Mouse (Mus musculus): ENCODE measurements around the gene Ugt1a5. TPM values are rescaled to one million over a fixed set of nuclear protein-coding genes. Genes with fewer than 3 reads are reported as not detected.

The Ugt1a5 gene
- polyA plus RNA-seq, 1 experiment from 2014 or later = not detected

DNA sequence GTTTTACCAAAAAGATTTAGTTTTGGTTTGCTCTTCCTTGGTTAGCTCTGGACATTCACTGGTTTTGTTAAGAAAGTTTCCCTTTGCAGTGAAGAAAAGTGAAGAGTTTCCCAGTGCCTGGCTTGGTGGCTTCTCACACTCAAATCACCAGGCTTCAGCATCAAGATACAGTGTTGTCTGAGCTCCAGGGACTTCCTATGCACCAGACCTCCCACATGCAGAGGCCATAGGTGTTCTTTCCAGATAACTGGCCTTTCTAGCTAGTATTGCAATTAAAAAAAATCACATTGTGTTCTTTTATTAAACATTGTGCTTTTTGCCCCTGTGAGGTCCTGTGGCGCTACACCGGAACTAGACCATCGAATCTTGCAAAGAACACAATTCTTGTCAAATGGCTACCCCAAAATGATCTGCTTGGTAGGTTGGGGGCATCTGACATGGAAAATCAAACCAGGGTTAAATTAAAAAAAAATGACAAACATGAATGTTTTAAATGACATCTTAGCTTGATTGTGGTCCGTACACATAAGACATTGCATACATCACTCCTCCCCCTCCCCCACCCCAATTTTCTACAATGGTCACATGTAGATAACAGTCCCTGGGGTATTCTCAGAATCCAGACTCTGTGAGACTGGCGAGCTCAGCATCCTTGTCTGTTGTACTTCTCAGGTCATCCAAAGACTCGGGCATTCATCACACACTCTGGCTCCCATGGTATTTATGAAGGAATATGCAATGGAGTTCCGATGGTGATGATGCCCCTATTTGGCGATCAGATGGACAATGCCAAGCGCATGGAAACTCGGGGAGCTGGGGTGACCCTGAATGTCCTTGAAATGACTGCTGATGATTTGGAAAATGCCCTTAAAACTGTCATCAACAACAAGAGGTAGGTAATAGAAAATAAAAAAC lies 49.9 kb downstream of the Ugt1a5 start:
- Histone ChIP-seq H3K4me1 (ENCODE audit: control insufficient read depth, insufficient read depth, low read length) (no peaks in the 10 kb centered on the region), H3K4me3 (ENCODE audit: low read depth, low read length) (no peak overlapping the region), H3K27me3 (ENCODE audit: control insufficient read depth, insufficient read depth, low read length) (no peaks in the 10 kb centered on the region), H3K4me2 (ENCODE audit: low read depth, severe bottlenecking) (no peak overlapping the region), H3K9me3 (ENCODE audit: control insufficient read depth, low read length) (peaks cover 59% of the 10 kb centered on the region), H3K36me3 (ENCODE audit: control insufficient read depth, insufficient read depth, low read length) (no peaks in the 10 kb centered on the region), H3K27ac (replicated peaks; ENCODE audit: low read depth, low read length) (no peak overlapping the region), H3K9ac (ENCODE audit: low read length) (no peak overlapping the region)
- DNase-seq (ENCODE audit: low spot score) (peak; percentile 30), ATAC-seq (ENCODE audit: insufficient number of reproducible peaks, low FRiP score, low TSS enrichment, low read depth) (no peak)
- 72% methylated on average over 10 of the region's 10 CpGs for WGBS

DNA sequence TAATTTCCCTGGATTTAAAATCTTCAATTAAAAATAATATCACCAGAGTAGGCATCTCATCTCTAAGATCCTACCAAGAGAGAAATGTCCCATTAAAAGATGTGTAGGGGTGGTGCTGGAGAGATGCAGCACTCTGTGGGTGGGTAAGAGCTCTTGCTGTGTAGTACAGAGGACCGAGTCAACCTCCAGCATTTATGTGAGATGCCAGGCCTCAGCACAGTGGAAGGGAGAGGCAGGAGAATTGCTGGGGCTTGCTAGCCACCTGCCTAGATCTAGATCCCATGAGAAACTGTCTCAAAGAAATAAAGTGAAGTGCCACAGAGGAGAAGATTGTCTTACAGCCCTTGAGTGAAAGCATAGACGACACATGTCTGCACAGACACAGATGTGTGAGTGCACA lies 50.7 kb downstream of the Ugt1a5 start:
- Histone ChIP-seq H3K36me3 (ENCODE audit: control insufficient read depth, insufficient read depth, low read length) (no peaks in the 10 kb centered on the region), H3K9ac (ENCODE audit: low read length) (no peak overlapping the region), H3K4me2 (ENCODE audit: low read depth, severe bottlenecking) (no peak overlapping the region), H3K27ac (replicated peaks; ENCODE audit: low read depth, low read length) (no peak overlapping the region), H3K27me3 (ENCODE audit: control insufficient read depth, insufficient read depth, low read length) (no peaks in the 10 kb centered on the region), H3K9me3 (ENCODE audit: control insufficient read depth, low read length) (peaks cover 56% of the 10 kb centered on the region), H3K4me1 (ENCODE audit: control insufficient read depth, insufficient read depth, low read length) (no peaks in the 10 kb centered on the region), H3K4me3 (ENCODE audit: low read depth, low read length) (no peak overlapping the region)
- DNase-seq (ENCODE audit: low spot score) = peak; percentile 22
- WGBS = 56% methylated on average over 2 of the region's 2 CpGs
- ATAC-seq (ENCODE audit: insufficient number of reproducible peaks, low FRiP score, low TSS enrichment, low read depth) = no peak

GRCm38 (mm10) chr1:88217144-88217543 lies 51.3 kb downstream of the Ugt1a5 start:
- WGBS = 68% methylated on average over 2 of the region's 2 CpGs
- Histone ChIP-seq H3K36me3 (ENCODE audit: control insufficient read depth, insufficient read depth, low read length) (no peaks in the 10 kb centered on the region), H3K27me3 (ENCODE audit: control insufficient read depth, insufficient read depth, low read length) (no peaks in the 10 kb centered on the region), H3K27ac (replicated peaks; ENCODE audit: low read depth, low read length) (no peak overlapping the region), H3K4me2 (ENCODE audit: low read depth, severe bottlenecking) (no peak overlapping the region), H3K9ac (ENCODE audit: low read length) (no peak overlapping the region), H3K4me1 (ENCODE audit: control insufficient read depth, insufficient read depth, low read length) (no peaks in the 10 kb centered on the region), H3K4me3 (ENCODE audit: low read depth, low read length) (no peak overlapping the region), H3K9me3 (ENCODE audit: control insufficient read depth, low read length) (peaks cover 51% of the 10 kb centered on the region)
- ATAC-seq (ENCODE audit: insufficient number of reproducible peaks, low FRiP score, low TSS enrichment, low read depth) (no peak), DNase-seq (ENCODE audit: low spot score) (peak; percentile 40)

DNA sequence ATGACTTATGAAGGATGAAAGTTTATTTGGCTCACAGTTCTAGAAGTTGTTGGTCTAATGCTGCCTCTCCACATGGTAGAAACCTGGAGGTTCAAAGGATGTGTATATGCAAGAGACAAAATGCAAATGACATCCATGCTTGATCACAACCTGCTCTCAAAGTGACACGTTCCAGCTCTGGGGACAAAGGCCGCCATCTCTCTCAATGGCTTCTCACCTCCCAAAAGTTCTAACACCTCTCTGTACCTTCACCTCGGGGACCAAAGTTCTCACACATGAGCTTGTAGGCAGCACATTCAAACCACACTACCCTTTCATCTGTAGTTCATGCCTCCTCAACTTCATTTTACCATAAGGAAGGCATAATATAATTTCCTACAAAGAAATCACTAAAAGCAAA lies 51.8 kb downstream of the Ugt1a5 start:
- no peaks in the 10 kb centered on the region for H3K36me3 ChIP-seq (ENCODE audit: control insufficient read depth, insufficient read depth, low read length)
- no peak overlapping the region for H3K4me2 ChIP-seq (ENCODE audit: low read depth, severe bottlenecking)
- ATAC-seq (ENCODE audit: insufficient number of reproducible peaks, low FRiP score, low TSS enrichment, low read depth) = no peak
- H3K27ac ChIP-seq (replicated peaks; ENCODE audit: low read depth, low read length) = no peak overlapping the region
- no peaks in the 10 kb centered on the region for H3K27me3 ChIP-seq (ENCODE audit: control insufficient read depth, insufficient read depth, low read length)
- no peaks in the 10 kb centered on the region for H3K4me1 ChIP-seq (ENCODE audit: control insufficient read depth, insufficient read depth, low read length)
- H3K9me3 ChIP-seq (ENCODE audit: control insufficient read depth, low read length) = peaks cover 48% of the 10 kb centered on the region
- peak; percentile 25 for DNase-seq (ENCODE audit: low spot score)
- no peak overlapping the region for H3K9ac ChIP-seq (ENCODE audit: low read length)
- 40% methylated on average over 3 of the region's 3 CpGs for WGBS
- H3K4me3 ChIP-seq (ENCODE audit: low read depth, low read length) = no peak overlapping the region

- WGBS = 76% methylated on average over 9 of the region's 9 CpGs
Measured at GRCm38 (mm10) chr1:88218051-88218450, 52.2 kb downstream of the Ugt1a5 start.

GRCm38 (mm10) chr1:88218591-88218990 lies 52.8 kb downstream of the Ugt1a5 start:
- 51% methylated on average over 4 of the region's 4 CpGs for WGBS
- DNase-seq (ENCODE audit: low spot score) = peak; percentile 32

More at GRCm38 (mm10) chr1:88218051-88218450, 52.2 kb downstream of the Ugt1a5 start:
- Histone ChIP-seq H3K9ac (ENCODE audit: low read length) (no peak overlapping the region), H3K27ac (replicated peaks; ENCODE audit: low read depth, low read length) (no peak overlapping the region), H3K27me3 (ENCODE audit: control insufficient read depth, insufficient read depth, low read length) (no peaks in the 10 kb centered on the region), H3K4me1 (ENCODE audit: control insufficient read depth, insufficient read depth, low read length) (no peaks in the 10 kb centered on the region), H3K9me3 (ENCODE audit: control insufficient read depth, low read length) (peaks cover 43% of the 10 kb centered on the region), H3K36me3 (ENCODE audit: control insufficient read depth, insufficient read depth, low read length) (no peaks in the 10 kb centered on the region), H3K4me3 (ENCODE audit: low read depth, low read length) (no peak overlapping the region), H3K4me2 (ENCODE audit: low read depth, severe bottlenecking) (no peak overlapping the region)
- ATAC-seq (ENCODE audit: insufficient number of reproducible peaks, low FRiP score, low TSS enrichment, low read depth) = no peak
- peak; percentile 40 for DNase-seq (ENCODE audit: low spot score)

GRCm38 (mm10) chr1:88219054-88219453 lies 53.2 kb downstream of the Ugt1a5 start:
- ATAC-seq (ENCODE audit: insufficient number of reproducible peaks, low FRiP score, low TSS enrichment, low read depth) (no peak), DNase-seq (ENCODE audit: low spot score) (peak; percentile 27)
- H3K36me3 ChIP-seq (ENCODE audit: control insufficient read depth, insufficient read depth, low read length) = no peaks in the 10 kb centered on the region
- no peak overlapping the region for H3K9ac ChIP-seq (ENCODE audit: low read length)
- H3K4me3 ChIP-seq (ENCODE audit: low read depth, low read length) = no peak overlapping the region
- WGBS = 17% methylated on average over 1 of the region's 1 CpGs
- H3K4me2 ChIP-seq (ENCODE audit: low read depth, severe bottlenecking) = no peak overlapping the region
- H3K9me3 ChIP-seq (ENCODE audit: control insufficient read depth, low read length) = peaks cover 33% of the 10 kb centered on the region
- H3K27me3 ChIP-seq (ENCODE audit: control insufficient read depth, insufficient read depth, low read length) = no peaks in the 10 kb centered on the region
- no peak overlapping the region for H3K27ac ChIP-seq (replicated peaks; ENCODE audit: low read depth, low read length)
- H3K4me1 ChIP-seq (ENCODE audit: control insufficient read depth, insufficient read depth, low read length) = no peaks in the 10 kb centered on the region

More at GRCm38 (mm10) chr1:88218591-88218990, 52.8 kb downstream of the Ugt1a5 start:
- no peaks in the 10 kb centered on the region for H3K27me3 ChIP-seq (ENCODE audit: control insufficient read depth, insufficient read depth, low read length)
- H3K4me2 ChIP-seq (ENCODE audit: low read depth, severe bottlenecking) = no peak overlapping the region
- H3K9me3 ChIP-seq (ENCODE audit: control insufficient read depth, low read length) = peaks cover 38% of the 10 kb centered on the region
- no peak overlapping the region for H3K4me3 ChIP-seq (ENCODE audit: low read depth, low read length)
- no peaks in the 10 kb centered on the region for H3K36me3 ChIP-seq (ENCODE audit: control insufficient read depth, insufficient read depth, low read length)
- no peak overlapping the region for H3K9ac ChIP-seq (ENCODE audit: low read length)
- no peak overlapping the region for H3K27ac ChIP-seq (replicated peaks; ENCODE audit: low read depth, low read length)
- no peaks in the 10 kb centered on the region for H3K4me1 ChIP-seq (ENCODE audit: control insufficient read depth, insufficient read depth, low read length)
- ATAC-seq (ENCODE audit: insufficient number of reproducible peaks, low FRiP score, low TSS enrichment, low read depth) = no peak

GRCm38 (mm10) chr1:88220336-88220735 lies 54.5 kb downstream of the Ugt1a5 start:
- no peak overlapping the region for H3K4me3 ChIP-seq (ENCODE audit: low read depth, low read length)
- peaks cover 24% of the 10 kb centered on the region for H3K9me3 ChIP-seq (ENCODE audit: control insufficient read depth, low read length)
- DNase-seq (ENCODE audit: low spot score) = peak; percentile 33
- no peak overlapping the region for H3K9ac ChIP-seq (ENCODE audit: low read length)
- no peak overlapping the region for H3K4me2 ChIP-seq (ENCODE audit: low read depth, severe bottlenecking)
- H3K36me3 ChIP-seq (ENCODE audit: control insufficient read depth, insufficient read depth, low read length) = no peaks in the 10 kb centered on the region
- H3K4me1 ChIP-seq (ENCODE audit: control insufficient read depth, insufficient read depth, low read length) = no peaks in the 10 kb centered on the region
- ATAC-seq (ENCODE audit: insufficient number of reproducible peaks, low FRiP score, low TSS enrichment, low read depth) = no peak
- H3K27me3 ChIP-seq (ENCODE audit: control insufficient read depth, insufficient read depth, low read length) = no peaks in the 10 kb centered on the region
- H3K27ac ChIP-seq (replicated peaks; ENCODE audit: low read depth, low read length) = no peak overlapping the region

All from limb, embryonic 11.5 days (tissue).